Comparison of ENCODE assay signal across 16 mouse cellular contexts in the genomic region with DNA sequence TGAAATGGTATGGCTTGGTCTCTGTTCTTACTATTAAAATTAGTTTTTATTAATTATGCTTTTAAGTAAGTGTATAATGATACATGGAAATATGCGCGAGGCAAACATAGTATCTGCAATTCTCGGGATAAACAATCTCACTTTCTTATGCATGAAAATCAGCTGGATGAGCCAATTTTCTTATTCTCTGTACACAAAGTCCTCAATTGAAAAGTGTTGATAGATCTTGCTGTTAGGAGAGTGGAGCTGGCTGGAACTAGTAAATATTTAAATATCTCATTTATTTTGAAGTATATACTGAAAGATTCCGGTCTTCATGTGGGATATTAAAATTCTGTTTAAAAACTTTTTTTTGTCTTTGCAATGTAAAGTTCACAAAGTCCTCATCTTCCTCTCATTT.
"Had no signal": no experiment of that assay in that cellular context is flagged by ENCODE, and none has a peak within 500 bp of the region (broad histone marks: within the 10 kb centered on the region; RNA-seq: fewer than 3 reads in every experiment).

No protein-coding gene starts in this region.

- H3K4me1 ChIP-seq: neural tube, embryonic 15.5 days; stomach, embryonic 15.5 days had no signal

- H3K9me3 ChIP-seq: neural tube, embryonic 13.5 days; neural tube, embryonic 15.5 days; stomach, embryonic 15.5 days had no signal

- H3K9ac ChIP-seq: neural tube, embryonic 13.5 days; neural tube, embryonic 15.5 days; stomach, embryonic 15.5 days had no signal

- H3K4me2 ChIP-seq: neural tube, embryonic 13.5 days; neural tube, embryonic 15.5 days; stomach, embryonic 15.5 days had no signal

- DNase-seq: retina, postnatal 1 day; right cerebral cortex, adult 18-20 months; right cerebral cortex, postnatal 14 days; right cerebral cortex, postnatal 25 days; right cerebral cortex, postnatal 4 days; spleen, adult 18-20 months; thymus, adult 18-20 months; thymus, adult 2 months; thymus, postnatal 14 days; thymus, postnatal 25 days; thymus, postnatal 36 days; thymus, postnatal 4 days had no signal

- H3K4me3 ChIP-seq: neural tube, embryonic 13.5 days; neural tube, embryonic 15.5 days; stomach, embryonic 15.5 days had no signal

- H3K27me3 ChIP-seq: neural tube, embryonic 13.5 days; neural tube, embryonic 15.5 days; stomach, embryonic 15.5 days had no signal

- H3K27ac ChIP-seq: neural tube, embryonic 13.5 days; neural tube, embryonic 15.5 days; stomach, embryonic 15.5 days; stomach, postnatal 0 days had no signal

- H3K36me3 ChIP-seq: neural tube, embryonic 13.5 days; neural tube, embryonic 15.5 days; stomach, embryonic 15.5 days had no signal
